Mouse (Mus musculus): ENCODE data around the gene Cox19. TPM values are rescaled to one million over a fixed set of nuclear protein-coding genes. Genes with fewer than 3 reads are reported as not detected.
A peak's percentile ranks its signal among the peaks of the same experiment; 100 is the strongest.
"Not testable (repeated sequence)": the region's sequence is repeated elsewhere in the genome, so short reads cannot be mapped to it uniquely, and the experiment has no call there.

The Cox19 gene
- total and polyA plus RNA-seq, 3 experiments: 10.0 to 40.8 (median 37.7) TPM

DNA sequence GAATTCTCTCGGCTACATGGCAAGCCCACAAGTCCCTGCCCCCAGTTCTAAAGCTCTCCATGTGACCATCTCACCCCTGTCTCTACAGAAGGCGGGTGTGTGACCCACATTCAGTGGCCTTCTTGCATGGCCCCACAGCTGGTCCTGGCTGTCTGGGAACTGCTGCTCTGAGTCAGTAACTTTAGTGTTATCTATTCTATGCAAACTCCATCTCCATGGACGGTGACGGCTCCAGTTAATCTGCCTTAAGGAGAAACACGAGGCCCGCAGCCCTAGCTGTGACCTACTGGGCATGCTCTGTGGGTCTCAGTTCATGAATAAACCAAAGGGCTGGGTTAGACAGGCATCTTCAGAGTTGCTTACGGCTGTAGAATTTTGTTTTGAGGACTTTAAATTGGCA lies 43.2 kb upstream of the Cox19 start:
- TF ChIP-seq TAL1 (conservative IDR thresholded peaks at IDR 0.05; ENCODE audit: low read depth, low read length) (no peak), POLR2AphosphoS5 (IDR thresholded peaks at IDR 0.05; ENCODE audit: insufficient replicate concordance, low read depth, low read length) (no peak), GATA1 (IDR thresholded peaks at IDR 0.05; ENCODE audit: borderline replicate concordance, low read length) (no peak), CTCF (IDR thresholded peaks at IDR 0.05; ENCODE audit: low read depth, low read length) (no peak), GATA2 (IDR thresholded peaks at IDR 0.05; ENCODE audit: borderline replicate concordance, low read depth, low read length) (no peak)
- no peaks in the 10 kb centered on the region for H3K9me3 ChIP-seq (replicated peaks)
- H3K36me3 ChIP-seq (replicated peaks): peaks cover 87% of the 10 kb centered on the region
- ATAC-seq (ENCODE audit: extremely low read depth, insufficient number of reproducible peaks, low FRiP score, poor library complexity, severe bottlenecking) (peak; percentile 66), DNase-seq (ENCODE audit: low spot score) (no peak)
- H3K4me3 ChIP-seq (ENCODE audit: low read depth, low read length): no peak overlapping the region; the same call in 1 of the 2 replicates
- peaks cover 88% of the 10 kb centered on the region for H3K4me1 ChIP-seq (ENCODE audit: insufficient read depth, low read depth, low read length)
- no peaks in the 10 kb centered on the region for H3K27me3 ChIP-seq (ENCODE audit: insufficient read depth, low read length)

DNA sequence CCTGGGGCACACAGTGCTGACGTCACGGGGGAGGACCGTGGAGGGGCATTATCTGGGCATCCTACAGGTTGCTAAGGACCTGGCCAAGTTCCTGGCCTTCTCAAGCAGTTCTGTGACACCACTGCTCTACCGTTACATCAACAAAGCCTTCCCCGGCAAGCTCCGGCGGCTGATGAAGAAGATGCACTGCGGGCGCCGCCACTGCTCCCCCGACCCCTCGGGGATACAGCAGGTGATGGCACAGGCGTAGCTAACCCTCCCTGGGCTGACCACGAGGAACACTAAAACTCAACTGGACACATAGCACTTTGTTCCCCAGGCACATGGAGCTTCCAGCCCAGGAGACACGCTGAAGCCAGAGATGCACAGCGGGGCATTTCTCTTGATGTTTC lies 42.0 kb upstream of the Cox19 start:
- H3K36me3 ChIP-seq (replicated peaks): peaks cover 95% of the 10 kb centered on the region
- no peak overlapping the region for H3K4me3 ChIP-seq (ENCODE audit: low read depth, low read length)
- ATAC-seq (ENCODE audit: extremely low read depth, insufficient number of reproducible peaks, low FRiP score, poor library complexity, severe bottlenecking) (no peak), DNase-seq (ENCODE audit: low spot score) (no peak)
- no peaks in the 10 kb centered on the region for H3K9me3 ChIP-seq (replicated peaks)
- H3K27me3 ChIP-seq (ENCODE audit: insufficient read depth, low read length): no peaks in the 10 kb centered on the region
- peaks cover 92% of the 10 kb centered on the region for H3K4me1 ChIP-seq (ENCODE audit: insufficient read depth, low read depth, low read length)
- TF ChIP-seq POLR2AphosphoS5 (IDR thresholded peaks at IDR 0.05; ENCODE audit: insufficient replicate concordance, low read depth, low read length) (peak; percentile 52; the same call in 1 of the 2 replicates), TAL1 (conservative IDR thresholded peaks at IDR 0.05; ENCODE audit: low read depth, low read length) (no peak)

DNA sequence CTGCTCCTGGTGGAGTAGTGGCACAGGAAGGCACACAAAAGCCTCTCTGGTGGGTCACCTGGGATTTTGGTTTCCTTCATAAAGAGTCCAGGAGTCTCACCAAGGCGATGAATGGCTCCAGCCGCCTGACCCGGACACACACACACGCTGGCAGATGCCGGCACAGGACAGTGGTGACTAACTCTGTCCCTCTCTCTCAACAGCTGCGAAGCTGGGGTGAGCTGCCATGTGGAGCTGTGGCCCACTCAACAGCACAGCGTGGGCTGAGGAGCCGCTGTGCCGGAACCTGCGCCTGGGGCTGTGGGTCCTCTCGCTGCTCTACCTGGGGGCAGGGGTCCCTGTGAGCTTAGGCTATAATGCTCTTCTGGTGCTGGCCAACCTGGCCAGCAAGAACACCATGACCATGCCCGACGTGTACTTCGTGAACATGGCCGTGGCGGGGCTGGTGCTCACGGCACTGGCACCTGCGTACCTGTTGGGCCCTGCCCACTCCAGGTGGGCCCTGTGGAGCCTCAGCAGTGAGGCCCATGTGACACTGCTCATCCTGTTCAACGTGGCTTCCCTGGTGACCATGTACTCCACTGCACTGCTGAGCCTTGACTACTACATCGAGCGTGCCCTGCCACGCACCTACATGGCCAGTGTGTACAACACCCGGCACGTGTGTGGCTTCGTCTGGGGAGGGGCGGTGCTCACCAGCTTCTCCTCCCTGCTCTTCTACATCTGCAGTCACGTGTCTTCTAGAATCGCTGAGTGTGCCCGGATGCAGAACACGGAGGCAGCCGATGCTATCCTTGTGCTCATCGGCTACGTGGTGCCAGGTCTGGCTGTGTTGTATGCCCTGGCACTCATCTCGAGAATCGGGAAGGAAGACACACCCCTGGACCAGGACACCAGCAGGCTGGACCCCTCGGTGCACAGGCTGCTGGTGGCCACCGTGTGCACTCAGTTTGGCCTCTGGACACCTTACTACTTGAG lies 41.3 kb upstream of the Cox19 start:
- ATAC-seq (ENCODE audit: extremely low read depth, insufficient number of reproducible peaks, low FRiP score, poor library complexity, severe bottlenecking): no peak
- H3K27me3 ChIP-seq (ENCODE audit: insufficient read depth, low read length): no peaks in the 10 kb centered on the region
- H3K4me3 ChIP-seq (ENCODE audit: low read depth, low read length): peak overlapping the region; percentile 2; the same call in 1 of the 2 replicates
- no peaks in the 10 kb centered on the region for H3K9me3 ChIP-seq (replicated peaks)
- TF ChIP-seq POLR2AphosphoS5 (IDR thresholded peaks at IDR 0.05; ENCODE audit: insufficient replicate concordance, low read depth, low read length) (no peak; the same call in 1 of the 2 replicates), CTCF (IDR thresholded peaks at IDR 0.05; ENCODE audit: low read depth, low read length) (no peak), GATA2 (IDR thresholded peaks at IDR 0.05; ENCODE audit: borderline replicate concordance, low read depth, low read length) (no peak), TAL1 (conservative IDR thresholded peaks at IDR 0.05; ENCODE audit: low read depth, low read length) (no peak), GATA1 (IDR thresholded peaks at IDR 0.05; ENCODE audit: borderline replicate concordance, low read length) (no peak)
- no peak for DNase-seq (ENCODE audit: low spot score)
- peaks cover 95% of the 10 kb centered on the region for H3K36me3 ChIP-seq (replicated peaks)
- H3K4me1 ChIP-seq (ENCODE audit: insufficient read depth, low read depth, low read length): peaks cover 92% of the 10 kb centered on the region

GRCm38 (mm10) chr5:139391309-139391990 lies 40.2 kb upstream of the Cox19 start:
- TF ChIP-seq POLR2AphosphoS5 (IDR thresholded peaks at IDR 0.05; ENCODE audit: insufficient replicate concordance, low read depth, low read length) (peak; percentile 0; the same call in 1 of the 2 replicates), TAL1 (conservative IDR thresholded peaks at IDR 0.05; ENCODE audit: low read depth, low read length) (no peak)
- H3K36me3 ChIP-seq (replicated peaks): peaks cover 94% of the 10 kb centered on the region
- H3K27me3 ChIP-seq (ENCODE audit: insufficient read depth, low read length): no peaks in the 10 kb centered on the region
- ATAC-seq (ENCODE audit: extremely low read depth, insufficient number of reproducible peaks, low FRiP score, poor library complexity, severe bottlenecking): no peak
- no peak for DNase-seq (ENCODE audit: low spot score)
- H3K4me1 ChIP-seq (ENCODE audit: insufficient read depth, low read depth, low read length): peaks cover 95% of the 10 kb centered on the region
- H3K9me3 ChIP-seq (replicated peaks): no peaks in the 10 kb centered on the region
- H3K4me3 ChIP-seq (ENCODE audit: low read depth, low read length): peak overlapping the region; percentile 31; the same call in 1 of the 2 replicates

DNA sequence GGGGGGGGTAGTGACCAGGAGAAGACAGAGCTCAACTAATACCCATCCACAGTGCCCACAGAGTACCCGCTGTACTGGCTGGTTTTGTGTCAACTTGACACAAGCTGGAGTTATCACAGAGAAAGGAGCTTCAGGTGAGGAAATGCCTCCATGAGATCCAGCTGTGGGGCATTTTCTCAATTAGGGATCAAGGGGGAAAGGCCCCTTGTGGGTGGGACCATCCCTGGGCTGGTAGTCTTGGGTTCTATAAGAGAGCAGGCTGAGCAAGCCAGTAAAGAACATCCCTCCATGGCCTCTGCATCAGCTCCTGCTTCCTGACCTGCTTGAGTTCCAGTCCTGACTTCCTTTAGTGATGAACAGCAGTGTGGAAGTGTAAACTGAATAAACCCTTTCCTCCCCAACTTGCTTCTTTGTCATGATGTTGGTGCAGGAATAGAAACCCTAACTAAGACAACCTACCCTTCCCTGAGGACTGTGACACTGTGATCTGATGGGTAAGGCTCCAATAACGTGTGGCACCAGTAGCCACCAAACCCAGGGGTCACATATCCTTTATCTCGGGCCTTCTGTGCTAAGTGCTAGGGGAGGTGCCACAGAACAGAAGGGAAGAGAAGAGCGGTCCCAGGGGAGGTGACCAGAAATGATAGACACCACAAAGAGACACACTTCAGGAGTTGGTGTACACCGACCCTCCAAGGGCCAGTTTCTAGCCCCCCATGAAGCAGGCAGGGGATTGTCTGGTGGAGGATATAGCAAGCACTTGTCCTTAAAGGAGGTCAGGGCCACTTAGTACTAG lies 39.3 kb upstream of the Cox19 start:
- H3K4me1 ChIP-seq (ENCODE audit: insufficient read depth, low read depth, low read length): peaks cover 97% of the 10 kb centered on the region
- peaks cover 96% of the 10 kb centered on the region for H3K36me3 ChIP-seq (replicated peaks)
- not testable (repeated sequence) for DNase-seq (ENCODE audit: low spot score); H3K27me3 ChIP-seq (ENCODE audit: insufficient read depth, low read length); H3K9me3 ChIP-seq (replicated peaks); ATAC-seq (ENCODE audit: extremely low read depth, insufficient number of reproducible peaks, low FRiP score, poor library complexity, severe bottlenecking); H3K4me3 ChIP-seq (ENCODE audit: low read depth, low read length)

DNA sequence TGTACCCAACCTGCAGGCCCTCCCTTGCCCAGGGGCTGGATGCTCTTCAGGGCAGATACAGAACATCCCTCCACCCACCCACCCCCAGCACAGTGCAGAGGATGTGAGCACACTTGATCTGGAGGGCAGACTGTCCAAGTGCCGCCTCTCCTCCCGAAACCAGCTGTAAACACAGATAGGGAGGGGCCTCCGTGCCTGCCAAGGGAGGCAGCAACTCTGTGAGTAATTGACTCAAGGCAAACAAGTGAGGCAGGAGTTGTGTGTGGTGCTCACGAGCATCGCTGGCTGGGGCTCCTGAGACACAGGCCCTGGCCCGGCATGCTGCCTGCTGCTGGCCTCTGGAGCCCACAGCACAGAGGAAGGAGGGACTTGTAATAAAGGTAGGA lies 38.5 kb upstream of the Cox19 start:
- no peaks in the 10 kb centered on the region for H3K27me3 ChIP-seq (ENCODE audit: insufficient read depth, low read length)
- peaks cover 96% of the 10 kb centered on the region for H3K36me3 ChIP-seq (replicated peaks)
- H3K9me3 ChIP-seq (replicated peaks): no peaks in the 10 kb centered on the region
- TF ChIP-seq GATA2 (IDR thresholded peaks at IDR 0.05; ENCODE audit: borderline replicate concordance, low read depth, low read length) (no peak), POLR2AphosphoS5 (IDR thresholded peaks at IDR 0.05; ENCODE audit: insufficient replicate concordance, low read depth, low read length) (no peak), TAL1 (conservative IDR thresholded peaks at IDR 0.05; ENCODE audit: low read depth, low read length) (peak; percentile 36), GATA1 (IDR thresholded peaks at IDR 0.05; ENCODE audit: borderline replicate concordance, low read length) (no peak), CTCF (IDR thresholded peaks at IDR 0.05; ENCODE audit: low read depth, low read length) (no peak)
- peak; percentile 62 for DNase-seq (ENCODE audit: low spot score)
- H3K4me1 ChIP-seq (ENCODE audit: insufficient read depth, low read depth, low read length): peaks cover 97% of the 10 kb centered on the region
- peak overlapping the region; percentile 66; the same call in 1 of the 2 replicates for H3K4me3 ChIP-seq (ENCODE audit: low read depth, low read length)
- ATAC-seq (ENCODE audit: extremely low read depth, insufficient number of reproducible peaks, low FRiP score, poor library complexity, severe bottlenecking): peak; percentile 52

Measured in G1E (cell line).